ENCODE assay signal across 8 mouse cellular contexts in the genomic region with DNA sequence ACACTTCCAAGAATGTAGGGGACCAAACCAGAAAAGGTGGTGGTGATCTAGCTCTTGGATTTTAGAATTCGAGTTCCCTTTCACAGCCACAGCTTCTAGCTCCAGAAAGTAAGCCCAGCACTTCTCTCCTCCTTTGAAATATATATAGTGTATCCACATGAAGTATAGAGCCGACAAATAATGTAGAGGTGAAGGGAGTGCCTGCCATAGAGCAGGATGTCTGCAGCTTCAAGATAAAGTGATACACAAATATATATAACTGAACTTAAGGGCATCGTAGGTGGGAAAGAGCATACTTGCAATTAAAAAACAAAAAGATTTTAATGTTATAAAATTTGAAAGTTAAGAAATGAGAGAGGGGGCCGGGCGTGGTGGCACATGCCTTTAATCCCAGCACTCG. TPM values are rescaled to one million over a fixed set of nuclear protein-coding genes. Genes with fewer than 3 reads are reported as not detected.
"Had no signal": no experiment of that assay in that cellular context is flagged by ENCODE, and none has a peak within 500 bp of the region (broad histone marks: within the 10 kb centered on the region; RNA-seq: fewer than 3 reads in every experiment).

No protein-coding gene starts in this region.

RNA-seq across cellular contexts. Expression of a gene that starts 15.8 kb away (rescaled TPM):
- polyA plus RNA-seq: lung, embryonic 14.5 days; midbrain, embryonic 12.5 days; neural tube, embryonic 15.5 days; small intestine, adult 2 months; stomach, embryonic 14.5 days had no signal

RNA-seq across cellular contexts. Expression of a gene that starts 46.9 kb away (rescaled TPM):
- polyA plus RNA-seq: lung, embryonic 14.5 days; midbrain, embryonic 16.5 days; neural tube, embryonic 11.5 days; neural tube, embryonic 13.5 days; neural tube, embryonic 15.5 days; small intestine, adult 2 months had no signal
